Mouse (Mus musculus): ENCODE measurements around the gene Fzd2.
"Not testable (repeated sequence)": the region's sequence is repeated elsewhere in the genome, so short reads cannot be mapped to it uniquely, and the experiment has no call there.

Gene Fzd2

DNA sequence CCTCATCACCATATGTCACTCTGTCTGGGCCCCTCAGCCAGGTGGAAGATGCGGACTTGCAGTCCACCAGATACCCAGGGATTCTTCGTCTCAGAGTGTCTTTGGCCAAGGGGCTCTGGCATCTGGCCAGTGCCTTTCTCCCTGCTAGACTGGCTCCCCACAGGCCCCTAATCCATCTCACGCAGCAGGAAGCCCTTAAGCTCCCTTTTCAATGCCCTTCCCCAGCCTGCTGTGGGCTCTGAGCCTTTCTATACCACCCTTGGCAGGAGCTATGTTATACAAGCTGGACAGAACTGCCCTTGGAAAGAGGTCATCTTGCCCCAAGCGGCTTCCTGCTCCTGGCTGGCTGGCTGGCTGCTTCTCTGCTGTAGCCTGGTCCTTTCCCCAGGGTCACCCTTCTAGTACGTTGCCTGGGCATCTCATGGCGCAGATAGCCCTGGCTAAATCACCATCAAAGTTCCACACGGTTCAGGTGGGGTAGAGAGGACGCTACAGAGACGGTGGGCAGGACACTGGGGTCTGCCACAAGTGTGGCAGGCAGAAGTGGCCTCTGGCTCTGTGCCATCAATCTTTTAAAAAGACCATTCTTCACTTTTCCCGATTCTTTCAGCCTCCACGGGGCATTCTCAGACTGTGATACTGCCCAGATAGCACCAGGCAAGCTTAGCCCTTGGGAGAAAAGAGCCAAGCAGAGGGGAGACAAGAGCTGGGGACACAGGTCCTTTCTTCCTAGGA, 22.7 kb upstream of the Fzd2 start:
- DNase-seq (ENCODE audit: extremely low read depth, low read depth) = no peak

GRCm38 (mm10) chr11:102582016-102582610, 22.1 kb upstream of the Fzd2 start:
- DNase-seq (ENCODE audit: extremely low read depth, low read depth) = no peak

- DNase-seq (ENCODE audit: extremely low read depth, low read depth) = no peak
Observed at GRCm38 (mm10) chr11:102582736-102583135, 21.5 kb upstream of the Fzd2 start.

- no peak for DNase-seq (ENCODE audit: extremely low read depth, low read depth)
Observed at GRCm38 (mm10) chr11:102586445-102587130, 17.6 kb upstream of the Fzd2 start.

DNA sequence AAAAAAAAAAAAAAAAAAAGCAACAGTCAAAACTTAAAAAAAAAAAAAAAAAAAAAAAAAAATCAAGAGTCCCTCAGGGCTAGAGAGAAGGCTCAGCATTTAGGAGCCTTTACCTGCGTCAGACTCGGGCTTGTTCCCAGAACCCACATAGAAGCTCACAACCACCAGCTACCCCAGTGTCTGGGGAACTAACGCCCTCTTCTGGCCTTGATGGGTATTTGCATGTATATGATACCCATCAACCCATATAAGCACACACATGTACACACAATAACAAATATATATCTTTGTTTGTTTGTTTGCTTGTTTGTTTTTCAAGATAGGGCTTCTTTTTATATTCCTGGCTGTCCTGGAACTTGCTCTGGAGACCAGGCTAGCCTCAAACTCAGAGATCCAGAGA, 16.6 kb upstream of the Fzd2 start:
- DNase-seq (ENCODE audit: extremely low read depth, low read depth) = no peak

GRCm38 (mm10) chr11:102595341-102595820, 8.8 kb upstream of the Fzd2 start:
- no peak for DNase-seq (ENCODE audit: extremely low read depth, low read depth)

DNA sequence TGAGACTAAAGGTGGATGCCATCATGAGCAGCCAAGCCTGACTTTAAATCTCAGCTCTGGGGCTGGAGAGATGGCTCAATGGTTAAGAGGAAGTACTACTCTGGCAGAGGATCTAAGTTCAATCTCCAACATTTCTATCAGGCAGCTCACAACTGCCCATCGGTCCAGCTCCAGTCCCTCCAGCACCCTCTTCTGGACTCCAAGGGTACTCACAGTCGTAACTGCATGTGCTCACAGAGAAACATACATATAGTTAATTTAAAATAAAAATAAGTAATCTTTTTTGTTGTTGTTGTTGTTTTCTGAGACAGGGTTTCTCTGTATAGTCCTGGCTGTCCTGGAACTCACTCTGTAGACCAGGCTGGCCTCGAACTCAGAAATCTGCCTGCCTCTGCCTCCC, 4.3 kb upstream of the Fzd2 start:
- peak; percentile 36 for DNase-seq (ENCODE audit: extremely low read depth, low read depth)

GRCm38 (mm10) chr11:102602816-102603495, 1.2 kb upstream of the Fzd2 start:
- DNase-seq (ENCODE audit: extremely low read depth, low read depth) = no peak

DNA sequence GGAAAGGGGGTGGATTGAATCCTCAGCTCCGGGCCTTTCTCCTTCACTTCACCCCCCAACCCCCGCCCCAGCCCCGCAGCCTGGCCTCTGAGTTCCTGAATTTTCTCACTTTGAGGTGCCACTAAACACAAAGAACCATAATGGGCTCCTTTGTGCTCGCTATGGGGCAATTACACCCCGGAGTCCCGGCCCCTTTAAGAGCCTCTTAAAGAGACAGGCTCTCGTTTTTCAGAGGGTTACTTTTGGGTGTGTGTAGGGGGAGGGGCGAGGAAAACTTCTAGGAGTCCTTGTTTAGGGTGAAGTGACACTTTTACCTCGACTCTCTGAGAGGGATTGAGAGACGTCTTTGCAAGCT, 723 bp upstream of the Fzd2 start:
- no peak for DNase-seq (ENCODE audit: extremely low read depth, low read depth)

- DNase-seq (ENCODE audit: extremely low read depth, low read depth) = no peak
Observed at GRCm38 (mm10) chr11:102604777-102605552, 769 bp downstream of the Fzd2 start.

- no peak for DNase-seq (ENCODE audit: extremely low read depth, low read depth)
Observed at GRCm38 (mm10) chr11:102605553-102606416, 1.6 kb downstream of the Fzd2 start.

DNA sequence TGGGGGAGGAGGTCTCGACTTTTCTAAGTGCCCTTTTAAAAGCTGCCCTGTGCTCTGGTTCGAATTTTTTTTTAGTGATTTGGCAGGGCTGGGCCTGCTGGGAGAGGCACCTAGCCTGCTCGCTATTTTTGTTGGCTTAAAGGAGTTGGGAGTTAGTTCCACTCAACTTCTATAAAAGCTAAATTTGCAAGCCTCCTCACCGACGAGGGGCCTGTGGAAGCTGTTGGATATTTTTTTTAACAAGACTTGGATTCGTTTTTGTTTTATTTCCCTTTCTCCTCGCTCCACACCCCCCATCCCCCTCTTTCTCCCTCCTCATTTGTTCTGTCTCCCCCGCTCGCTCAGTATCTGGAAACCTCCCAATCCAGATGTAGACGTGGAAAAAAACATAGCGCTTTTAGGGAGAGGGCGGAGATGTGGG, 2.6 kb downstream of the Fzd2 start:
- no peak for DNase-seq (ENCODE audit: extremely low read depth, low read depth)

DNA sequence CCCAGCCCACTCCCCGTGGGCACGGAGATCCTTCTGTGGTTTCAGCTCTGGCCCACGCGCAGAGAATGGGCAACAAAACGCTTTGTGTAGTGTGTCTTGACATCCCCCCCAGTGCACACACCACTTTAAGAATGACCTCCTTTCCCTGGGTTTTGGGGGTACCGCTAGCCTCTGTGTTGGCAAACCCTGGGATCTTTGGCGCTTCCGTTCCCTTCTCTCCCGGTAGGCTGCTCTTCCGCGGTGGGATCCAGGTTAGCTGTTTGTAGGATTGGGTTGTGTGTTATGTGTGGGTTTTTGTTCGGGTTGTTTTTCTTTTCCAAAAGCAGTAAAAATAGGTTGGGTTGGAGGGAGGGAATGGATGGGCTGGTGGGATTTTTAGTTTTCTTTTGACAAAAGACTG, 3.0 kb downstream of the Fzd2 start:
- DNase-seq (ENCODE audit: extremely low read depth, low read depth) = not testable (repeated sequence)

DNA sequence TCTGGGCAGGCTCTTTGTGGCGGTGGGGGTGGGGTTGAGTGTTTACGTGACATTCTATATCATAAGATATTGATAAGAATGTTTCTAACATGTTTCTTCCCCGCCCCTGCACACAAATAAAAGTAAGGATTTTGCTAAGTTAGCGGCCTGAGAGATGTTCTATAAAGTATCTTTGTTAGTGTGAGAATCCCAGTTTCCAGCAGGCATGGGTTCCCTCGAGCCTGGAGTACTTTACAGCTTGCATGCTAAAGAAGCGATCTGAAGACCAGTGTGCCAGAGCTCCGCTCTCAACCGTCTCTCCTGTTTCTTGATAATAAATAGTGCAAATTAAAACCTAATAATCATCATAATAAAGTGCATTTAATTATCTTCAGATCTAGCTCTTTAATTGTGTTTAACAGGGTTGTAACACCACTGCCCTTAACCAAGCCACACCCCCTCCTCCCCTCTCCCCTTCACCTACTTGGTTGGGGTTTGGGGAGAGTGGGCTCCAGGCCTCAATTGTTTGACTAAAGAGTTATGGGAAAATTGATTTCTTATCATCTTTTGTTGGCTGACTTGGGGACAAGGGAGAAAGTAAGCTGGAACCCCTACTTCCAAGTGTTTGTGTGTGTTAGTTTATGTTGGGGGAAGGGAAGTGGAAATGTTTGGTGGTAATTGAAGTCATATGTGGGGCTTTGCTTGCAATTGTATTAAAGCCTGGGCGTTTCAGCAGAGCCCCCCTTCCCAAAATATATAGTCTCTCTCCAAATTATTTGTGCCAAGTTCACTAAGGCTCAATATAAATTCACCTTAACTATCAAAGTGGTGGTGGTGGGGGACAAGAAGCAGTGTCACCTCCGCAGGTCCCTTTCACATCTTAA, 3.7 kb downstream of the Fzd2 start:
- no peak for DNase-seq (ENCODE audit: extremely low read depth, low read depth)

GRCm38 (mm10) chr11:102608691-102609090, 4.5 kb downstream of the Fzd2 start:
- DNase-seq (ENCODE audit: extremely low read depth, low read depth) = no peak

- no peak for DNase-seq (ENCODE audit: extremely low read depth, low read depth)
Observed at GRCm38 (mm10) chr11:102609483-102609882, 5.3 kb downstream of the Fzd2 start.

GRCm38 (mm10) chr11:102610260-102610659, 6.1 kb downstream of the Fzd2 start:
- no peak for DNase-seq (ENCODE audit: extremely low read depth, low read depth)

DNA sequence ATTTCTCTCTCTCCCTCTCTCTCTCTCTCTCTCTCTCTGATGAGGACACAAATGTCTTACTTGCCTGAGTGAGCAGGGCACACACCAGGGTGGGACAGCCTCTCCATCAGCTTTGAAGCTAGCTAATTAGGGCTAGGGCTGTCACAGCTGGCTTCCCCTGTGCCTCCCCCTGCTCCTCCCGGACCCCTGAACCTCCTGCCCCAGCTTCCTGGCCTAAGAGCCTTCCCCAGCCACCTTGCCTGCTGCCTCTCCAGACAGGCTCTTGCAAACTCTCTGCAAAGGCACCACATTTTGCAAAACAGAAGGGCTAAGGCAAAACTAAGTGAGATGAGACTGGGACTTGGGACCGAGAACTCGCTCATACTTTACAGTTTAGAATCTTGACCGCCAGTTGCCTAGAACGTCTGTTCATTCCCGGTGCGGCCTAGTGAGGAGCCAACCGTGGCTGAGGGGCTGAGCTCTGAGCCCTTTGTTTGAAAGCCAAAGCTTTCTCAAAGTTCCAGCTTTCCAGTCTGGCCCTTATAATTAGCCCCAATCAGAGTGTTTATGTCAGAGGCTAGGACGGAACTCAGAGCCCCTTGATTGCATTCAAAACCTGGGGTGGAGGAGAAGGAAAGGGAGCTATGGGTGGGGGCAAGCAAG, 6.6 kb downstream of the Fzd2 start:
- DNase-seq (ENCODE audit: extremely low read depth, low read depth) = no peak

DNA sequence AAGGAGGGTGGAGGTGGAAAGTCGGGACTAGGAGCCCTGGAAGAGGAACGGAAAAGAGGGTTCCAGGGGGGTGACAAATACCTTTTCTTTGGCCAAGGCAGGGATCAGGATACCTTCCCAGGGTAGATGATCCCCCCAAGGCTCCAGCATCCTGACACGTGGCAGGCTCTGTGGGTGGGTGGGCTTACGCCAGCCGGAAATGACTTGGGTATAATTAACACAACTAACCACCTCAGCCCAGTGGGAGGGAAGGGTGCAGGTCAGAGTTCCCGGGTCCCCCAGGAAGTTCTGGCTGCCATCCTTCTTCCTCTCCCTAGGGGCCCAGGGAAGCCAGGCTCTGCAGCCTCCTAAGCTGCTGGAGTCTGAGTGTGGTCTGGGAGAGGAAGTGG, 7.1 kb downstream of the Fzd2 start:
- no peak for DNase-seq (ENCODE audit: extremely low read depth, low read depth)
